Mouse (Mus musculus) thymus, adult 18-20 months (tissue): Measurements from ENCODE around the gene BC048679.

ENCODE experiments used
- DNase-seq, 2 experiments: peaks; one replicate each; pipeline ENCODE4 v3.0.0; 2022; ENCODE audit warnings: mixed read lengths in 2 of 2

The BC048679 gene

DNA sequence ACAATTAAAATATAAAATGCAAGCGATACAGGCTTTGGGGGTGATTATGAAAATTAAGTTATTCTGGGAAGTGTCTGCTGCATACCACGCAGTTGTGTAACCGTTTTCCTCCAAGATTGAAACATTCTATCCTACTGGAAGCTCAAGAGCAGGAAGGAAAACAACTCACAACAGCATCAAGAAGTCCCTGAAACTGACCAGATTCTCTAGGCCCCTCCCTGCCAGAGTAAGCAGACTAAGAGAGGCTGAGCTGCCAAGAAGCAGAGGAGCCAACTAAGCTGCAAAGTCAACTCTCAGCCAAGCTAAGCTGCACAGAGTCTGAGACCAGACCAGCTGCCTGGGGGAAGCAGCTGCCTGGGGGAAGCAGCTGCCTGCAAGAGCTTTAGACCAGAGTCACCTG is 22.9 kb downstream of the BC048679 start:
- no peak for DNase-seq

DNA sequence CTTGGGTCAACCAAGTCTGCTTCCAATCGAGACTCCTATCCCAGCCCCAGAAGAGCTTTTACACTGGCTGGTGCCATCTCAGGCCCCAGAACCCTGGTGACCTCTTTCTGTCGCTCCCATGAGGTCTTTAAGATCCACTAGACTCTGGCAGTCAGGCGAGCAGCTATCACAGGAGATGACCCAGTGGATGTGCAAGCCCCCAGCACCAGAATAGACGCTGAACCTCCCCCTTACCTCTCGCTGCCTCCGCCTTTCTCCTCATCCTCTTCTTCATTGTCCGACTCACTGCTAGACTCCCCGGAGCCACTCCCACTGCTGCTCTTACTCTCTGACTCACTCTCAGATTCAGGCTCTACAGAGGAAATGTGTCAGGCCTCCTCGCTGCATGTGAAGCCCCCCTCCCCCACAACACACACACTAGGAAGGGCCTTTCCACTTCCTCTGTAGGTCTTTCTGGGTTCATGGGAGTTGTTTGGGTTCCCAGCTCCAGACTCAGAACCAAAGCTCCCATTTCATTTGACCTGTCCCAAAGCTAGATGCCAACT is 33.1 kb downstream of the BC048679 start:
- DNase-seq = no peak

DNA sequence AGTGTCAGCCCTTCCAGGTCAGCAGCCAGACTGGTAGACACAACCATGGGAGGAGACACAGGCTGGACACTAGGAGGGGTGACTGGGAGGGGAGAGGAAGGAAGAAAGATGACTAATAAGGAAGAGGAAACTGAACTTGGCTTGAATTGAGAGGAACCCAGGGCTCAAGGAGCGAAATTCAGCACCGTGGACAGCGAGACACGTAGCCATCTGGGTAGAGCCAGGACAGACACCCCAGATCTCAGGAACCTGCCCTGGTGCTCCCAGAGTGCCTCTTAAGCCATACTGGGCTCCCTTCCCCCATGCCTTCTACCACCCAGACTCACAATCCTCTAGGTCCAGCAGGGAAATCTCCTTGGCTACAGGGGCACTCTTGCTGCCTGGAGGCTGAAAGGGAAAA is 34.0 kb downstream of the BC048679 start:
- DNase-seq = no peak

DNA sequence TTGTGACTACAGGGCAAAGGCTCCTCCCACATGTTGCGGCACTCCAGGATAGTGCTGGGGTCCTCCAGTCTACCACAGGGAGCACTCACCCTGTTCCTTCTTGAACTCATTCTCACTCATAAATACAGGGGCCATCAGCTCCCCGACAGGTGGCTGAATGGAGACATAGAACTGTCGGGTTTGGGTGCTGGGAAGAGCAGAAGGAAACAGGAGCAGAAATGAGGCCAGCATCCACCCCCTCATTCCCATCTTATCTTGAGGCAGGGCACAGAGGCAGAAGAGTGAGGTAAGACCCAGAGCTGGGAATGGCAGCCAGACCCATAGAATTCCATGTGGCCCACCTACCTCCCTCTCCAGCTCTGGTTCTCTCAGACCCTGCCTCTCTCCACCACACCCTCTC is 35.3 kb downstream of the BC048679 start:
- DNase-seq = no peak

DNA sequence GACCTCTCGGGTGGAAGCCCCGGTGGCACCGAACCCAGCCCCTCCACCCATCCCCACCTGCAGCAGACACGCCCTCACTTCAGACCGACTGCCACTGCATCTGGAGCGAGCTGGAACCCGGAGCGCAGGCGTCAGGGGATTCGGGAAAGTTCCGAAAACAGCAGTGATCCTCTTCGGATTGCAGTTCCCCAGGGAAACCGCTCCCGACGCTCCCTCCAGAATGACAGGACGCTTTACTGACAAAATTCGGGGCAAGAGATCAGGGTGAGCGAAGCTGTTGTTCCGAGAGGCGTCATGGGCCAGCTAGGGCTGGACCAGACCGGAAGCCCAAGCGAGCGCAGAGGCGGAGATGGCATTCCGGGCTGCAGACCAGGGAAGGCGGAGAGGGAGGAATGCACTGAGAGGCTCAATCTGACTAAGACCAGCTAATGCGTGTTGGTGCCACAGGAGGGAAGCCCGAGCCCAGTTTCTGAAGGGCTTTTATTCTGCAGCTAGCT is 42.9 kb downstream of the BC048679 start, which contains the start of gene Cpeb1:
Gene Cpeb1 (minus strand): TSS at position 311 of the 497 bp plus-strand sequence.
- DNase-seq = no peak

DNA sequence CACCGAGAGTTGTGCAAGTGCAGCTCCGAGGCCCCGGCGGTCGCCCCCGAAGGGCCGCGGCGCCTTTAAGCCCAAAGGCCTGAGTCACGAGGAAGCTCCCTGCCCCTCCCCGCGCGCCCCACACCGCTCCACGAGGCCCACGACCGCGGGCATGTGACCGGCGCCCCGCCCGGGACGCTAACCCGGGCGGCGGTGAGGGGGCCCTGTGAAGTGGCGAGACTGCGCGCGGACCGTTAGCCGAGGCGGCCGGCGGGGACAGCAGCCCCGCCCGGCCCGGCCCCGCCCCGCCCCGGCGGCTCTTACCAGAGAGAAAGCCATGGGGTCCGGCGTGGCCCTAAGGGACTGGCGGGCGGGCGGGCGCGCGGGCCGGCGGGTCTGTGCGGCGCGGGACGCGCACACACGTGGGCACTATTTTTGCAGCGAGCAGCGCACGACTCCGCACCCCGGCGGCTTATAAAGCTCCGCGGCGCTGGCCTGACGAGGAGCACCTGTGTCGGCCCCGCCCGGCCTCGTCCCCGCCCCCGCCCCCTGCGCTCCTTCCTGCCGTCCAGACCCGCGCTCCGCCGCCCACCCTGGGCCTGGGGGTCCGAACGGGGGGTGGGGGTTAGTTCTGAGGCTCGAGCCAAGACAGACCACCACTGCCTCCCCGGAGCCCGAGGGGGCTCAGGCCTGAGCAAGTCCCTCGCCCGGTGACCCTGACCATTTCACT is 43.6 kb downstream of the BC048679 start:
- DNase-seq = no peak

DNA sequence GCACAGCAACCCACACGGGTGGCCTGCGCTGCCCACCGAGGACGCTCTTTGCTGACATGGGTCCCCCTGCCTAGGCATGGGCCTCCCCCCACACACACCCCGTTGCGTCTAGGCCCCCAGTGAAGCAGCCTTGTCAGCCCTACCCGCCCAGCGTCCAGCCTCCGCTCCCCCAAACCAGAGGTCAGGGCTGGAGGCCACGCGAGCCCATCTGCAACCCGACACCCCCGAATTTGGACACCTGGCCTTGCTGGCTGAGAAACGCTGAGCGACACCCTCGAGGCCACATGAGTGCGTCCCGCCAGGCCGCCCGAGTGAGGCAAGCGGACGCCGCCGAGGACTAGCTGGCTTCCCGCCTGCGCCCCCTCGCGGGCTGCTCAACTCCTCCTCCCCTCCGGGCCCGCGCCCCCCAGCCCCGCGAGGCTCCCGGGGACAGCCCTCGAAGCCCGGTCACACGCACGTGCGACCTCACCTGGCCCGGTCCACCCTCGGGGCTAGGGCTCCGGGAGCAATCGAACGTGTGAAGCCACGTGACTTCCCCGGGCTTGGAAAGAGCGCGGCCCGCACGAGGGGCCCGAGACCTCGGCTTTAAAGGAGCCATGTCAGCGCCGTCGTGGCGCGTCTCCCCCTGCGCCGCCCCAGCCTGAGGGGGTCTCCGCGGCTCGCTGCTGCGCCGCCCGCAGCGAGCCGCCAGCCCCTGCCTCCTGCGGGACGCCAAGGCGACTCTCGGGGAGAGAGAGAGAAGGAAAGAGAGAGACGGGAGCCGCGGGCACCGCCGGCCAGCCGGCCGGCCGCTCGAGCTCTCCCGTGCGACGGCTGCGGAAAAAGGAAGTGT is 44.4 kb downstream of the BC048679 start:
- no peak for DNase-seq

DNA sequence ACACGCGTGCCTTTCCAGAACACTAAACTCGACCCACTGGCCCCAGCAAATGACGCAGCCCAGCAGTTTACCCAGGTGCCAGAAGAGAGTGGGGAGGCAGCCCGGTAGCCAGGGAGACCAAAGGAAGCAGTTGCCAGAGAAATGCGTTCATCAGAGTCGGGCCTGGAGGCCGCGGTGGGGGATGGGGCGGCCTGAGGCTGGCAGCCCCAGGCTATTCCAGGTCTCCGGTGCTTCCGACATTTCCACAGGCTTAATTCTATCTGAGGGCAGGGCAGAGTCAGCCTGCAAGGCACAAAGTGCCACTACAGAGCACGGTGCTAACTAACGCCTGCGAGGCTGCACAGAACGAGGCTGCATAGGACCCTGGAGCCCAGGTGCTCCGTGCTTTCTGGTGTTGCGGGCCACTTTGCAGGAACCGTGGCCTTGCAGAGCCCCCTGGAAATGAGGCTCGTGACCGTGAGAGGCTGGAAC is 45.1 kb downstream of the BC048679 start:
- DNase-seq = no peak
